Mouse (Mus musculus) thymus, adult 2 months (tissue): ENCODE data around the gene Lrba. TPM values are rescaled to one million over a fixed set of nuclear protein-coding genes. Genes with fewer than 3 reads are reported as not detected.

Experiments used
- DNase-seq: peaks from one replicate; pipeline ENCODE4 v3.0.0; 2021
- H3K27ac ChIP-seq: fragments of 200-500 bp; 2 replicates; pipeline ENCODE4 v1.5.1; 2012; ENCODE audit warnings: low read length, control low read depth; ENCODE audit not compliant: control insufficient read depth, insufficient read depth
- H3K27me3 ChIP-seq: fragments of 200-500 bp; 2 replicates; pipeline ENCODE4 v1.6.1; 2012; ENCODE audit warnings: mild to moderate bottlenecking, low read length, moderate library complexity, mixed read lengths; ENCODE audit not compliant: control insufficient read depth, insufficient read depth
- H3K36me3 ChIP-seq: fragments of 200-500 bp; 2 replicates; pipeline ENCODE4 v1.6.1; 2012; ENCODE audit warnings: mild to moderate bottlenecking, low read length, moderate library complexity; ENCODE audit not compliant: control insufficient read depth, insufficient read depth
- H3K4me1 ChIP-seq: fragments of 200-500 bp; replicated peaks from 2 replicates; pipeline ENCODE4 v1.6.1; 2012; ENCODE audit warnings: low read length; ENCODE audit not compliant: control insufficient read depth, insufficient read depth
- H3K4me3 ChIP-seq: fragments of 200-500 bp; 2 replicates; pipeline ENCODE4 v1.5.1; 2012; ENCODE audit warnings: mild to moderate bottlenecking, low read length, control low read depth, moderate library complexity; ENCODE audit not compliant: control insufficient read depth, insufficient read depth
- CTCF ChIP-seq: fragments of 200-500 bp; IDR thresholded peaks from 2 replicates; pipeline ENCODE4 v1.5.1; 2012; ENCODE audit warnings: mild to moderate bottlenecking, control low read depth, low read length, moderate library complexity, borderline replicate concordance; ENCODE audit not compliant: control insufficient read depth, poor library complexity, insufficient read depth; ENCODE audit errors: extremely low read depth
- POLR2A ChIP-seq: fragments of 200-500 bp; IDR thresholded peaks from 2 replicates; pipeline ENCODE4 v1.6.1; 2012; ENCODE audit warnings: mild to moderate bottlenecking, low read length, control low read depth, moderate library complexity; ENCODE audit not compliant: control insufficient read depth, poor library complexity, insufficient read depth; ENCODE audit errors: extremely low read depth
- WGBS: fragments of 180-500 bp; shearing (Covaris S2); methylation state at CpG from one replicate; pipeline ENCODE4 v1.1.7; 2018; 5-methylcytosine and 5-hydroxymethylcytosine counted together
- polyA plus RNA-seq: library from polyadenylated mRNA; depleted of rRNA; stranded (reverse); fragments of >200 nt; gene quantifications from 2 replicates; pipeline ENCODE4 v1.2.3, GENCODE M21; 2012

The Lrba gene
- polyA plus RNA-seq, 1 experiment: 14.5 TPM

- TF ChIP-seq POLR2A: no peak
- no peak for TF ChIP-seq CTCF
- WGBS: 53% methylated on average over 4 of the region's 4 CpGs
Observed at GRCm38 (mm10) chr3:86627008-86627743, 402.7 kb downstream of the Lrba start.

DNA sequence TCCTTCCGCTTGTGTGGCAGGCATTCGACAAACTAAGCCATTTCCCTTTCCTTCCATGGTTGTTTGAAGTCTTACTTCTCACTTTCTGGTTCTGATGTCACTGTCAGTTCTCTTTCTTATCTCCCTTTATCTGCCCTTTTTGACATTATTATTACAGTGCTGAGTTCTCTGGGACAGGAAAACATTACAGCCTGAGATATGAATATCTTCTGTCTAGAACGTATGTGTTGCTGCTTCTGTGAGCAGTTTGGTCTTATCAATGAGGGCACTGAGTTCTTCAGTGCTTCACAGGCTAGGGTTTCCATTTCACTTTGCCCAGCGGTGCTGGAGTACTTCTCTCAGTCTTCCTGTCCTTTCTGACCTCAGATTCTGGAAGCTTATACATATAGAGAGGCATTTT lies 404.9 kb downstream of the Lrba start:
- no peak for DNase-seq
- 82% methylated on average over 4 of the region's 4 CpGs for WGBS
- Histone ChIP-seq H3K4me1 (no peaks in the 10 kb centered on the region), H3K27ac (no peak overlapping the region), H3K4me3 (no peak overlapping the region), H3K27me3 (no peaks in the 10 kb centered on the region), H3K36me3 (no peaks in the 10 kb centered on the region)
- TF ChIP-seq CTCF: no peak
- no peak for TF ChIP-seq POLR2A

More at GRCm38 (mm10) chr3:86627008-86627743, 402.7 kb downstream of the Lrba start:
- no peak for DNase-seq
- Histone ChIP-seq H3K36me3 (no peaks in the 10 kb centered on the region), H3K4me1 (no peaks in the 10 kb centered on the region), H3K4me3 (no peak overlapping the region), H3K27ac (no peak overlapping the region), H3K27me3 (no peaks in the 10 kb centered on the region)

GRCm38 (mm10) chr3:86635464-86635863 lies 411.0 kb downstream of the Lrba start:
- no peak for DNase-seq
- WGBS: 62% methylated on average over 5 of the region's 5 CpGs
- Histone ChIP-seq H3K27me3 (no peaks in the 10 kb centered on the region), H3K4me3 (no peak overlapping the region), H3K36me3 (no peaks in the 10 kb centered on the region), H3K4me1 (no peaks in the 10 kb centered on the region), H3K27ac (no peak overlapping the region)
- no peak for TF ChIP-seq POLR2A
- TF ChIP-seq CTCF: no peak

GRCm38 (mm10) chr3:86635940-86636339 lies 411.5 kb downstream of the Lrba start:
- no peak for DNase-seq
- no peak overlapping the region for H3K4me3 ChIP-seq
- no peaks in the 10 kb centered on the region for H3K4me1 ChIP-seq
- WGBS: 7% methylated on average over 1 of the region's 1 CpGs
- no peak for TF ChIP-seq POLR2A
- no peaks in the 10 kb centered on the region for H3K27me3 ChIP-seq
- no peaks in the 10 kb centered on the region for H3K36me3 ChIP-seq
- H3K27ac ChIP-seq: no peak overlapping the region

DNA sequence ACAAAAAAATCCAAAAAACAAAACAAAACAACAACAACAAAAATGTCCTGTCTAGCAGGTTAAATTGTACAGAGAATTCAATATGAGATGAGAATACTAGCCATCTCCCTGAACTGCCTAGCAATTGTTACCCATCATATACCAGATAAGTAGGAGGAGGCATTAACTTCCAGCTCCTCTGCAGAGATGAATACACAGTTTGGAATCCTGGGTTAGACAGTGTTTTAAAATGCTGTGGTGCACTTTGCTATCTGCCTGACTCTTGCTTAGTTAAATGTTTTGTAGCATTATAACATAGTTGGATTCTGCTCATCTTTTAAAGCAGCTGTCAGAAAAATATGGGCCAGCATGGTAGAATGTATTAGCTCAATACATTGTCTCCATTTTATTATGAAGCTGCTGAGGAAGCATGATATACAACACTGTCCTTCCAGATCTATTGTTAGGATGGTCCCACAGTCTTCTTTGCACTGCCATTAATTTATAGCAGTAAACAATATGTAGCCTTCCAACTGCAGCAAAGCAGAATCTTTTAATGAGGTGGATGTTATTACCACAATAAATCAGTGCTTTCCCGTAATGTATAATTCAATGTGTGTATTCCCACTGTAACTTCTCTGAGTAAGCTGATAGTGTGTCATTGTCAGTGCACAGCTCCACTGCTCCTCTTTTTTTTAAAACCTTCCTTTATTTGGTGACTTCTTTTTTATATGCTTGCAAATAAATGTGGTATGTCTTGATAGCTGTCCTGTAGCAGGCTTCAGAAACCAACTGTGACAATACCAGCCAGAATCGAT lies 414.3 kb downstream of the Lrba start:
- no peak for DNase-seq
- no peaks in the 10 kb centered on the region for H3K4me1 ChIP-seq
- H3K27ac ChIP-seq: no peak overlapping the region
- WGBS: 96% methylated on average over 2 of the region's 2 CpGs
- H3K27me3 ChIP-seq: no peaks in the 10 kb centered on the region
- TF ChIP-seq CTCF (no peak), POLR2A (no peak)
- H3K36me3 ChIP-seq: no peaks in the 10 kb centered on the region
- H3K4me3 ChIP-seq: no peak overlapping the region

DNA sequence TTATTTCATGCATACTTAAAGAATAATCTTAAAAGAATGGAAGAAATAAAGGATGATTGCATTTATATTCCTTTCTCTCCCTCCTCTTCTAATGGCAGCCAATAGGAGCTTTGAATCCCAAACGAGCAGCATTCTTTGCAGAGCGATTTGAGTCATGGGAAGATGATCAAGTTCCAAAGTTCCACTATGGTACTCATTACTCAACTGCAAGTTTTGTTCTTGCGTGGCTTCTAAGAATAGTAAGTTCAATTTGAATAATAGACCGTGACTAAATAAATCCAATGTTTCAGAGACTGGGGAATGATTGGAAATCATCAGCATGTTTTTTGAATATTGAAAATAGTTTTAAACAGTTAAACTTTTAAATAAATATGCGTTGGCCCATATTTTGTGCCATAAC lies 416.9 kb downstream of the Lrba start:
- Histone ChIP-seq H3K4me1 (no peaks in the 10 kb centered on the region), H3K36me3 (no peaks in the 10 kb centered on the region), H3K27me3 (no peaks in the 10 kb centered on the region), H3K27ac (no peak overlapping the region), H3K4me3 (no peak overlapping the region)
- TF ChIP-seq CTCF (no peak), POLR2A (no peak)
- 95% methylated on average over 5 of the region's 5 CpGs for WGBS
- DNase-seq: no peak

DNA sequence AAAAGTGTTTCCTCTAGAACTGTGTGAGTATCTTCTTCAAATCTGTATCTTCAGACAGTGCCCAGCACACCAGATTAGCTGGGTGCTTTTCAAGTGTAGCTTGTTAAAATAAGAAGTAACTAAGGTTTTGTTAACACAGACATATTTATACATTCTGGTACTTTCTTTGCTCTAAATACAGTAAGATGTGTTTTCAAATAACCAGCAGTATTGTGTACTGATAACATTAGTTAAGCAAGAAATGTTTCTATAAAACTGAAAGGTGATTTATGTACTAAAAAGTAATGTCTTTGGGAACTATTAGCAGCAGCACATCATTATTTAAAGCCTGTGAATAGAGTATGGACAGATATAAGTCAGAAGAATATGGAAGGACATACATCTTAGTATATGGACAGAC lies 417.3 kb downstream of the Lrba start:
- no peaks in the 10 kb centered on the region for H3K36me3 ChIP-seq
- DNase-seq: no peak
- TF ChIP-seq POLR2A (no peak), CTCF (no peak)
- no peak overlapping the region for H3K27ac ChIP-seq
- H3K4me1 ChIP-seq: no peaks in the 10 kb centered on the region
- no peak overlapping the region for H3K4me3 ChIP-seq
- no peaks in the 10 kb centered on the region for H3K27me3 ChIP-seq
